Mouse (Mus musculus): Measurements from ENCODE around the gene Klhdc7a. TPM values are rescaled to one million over a fixed set of nuclear protein-coding genes. Genes with fewer than 3 reads are reported as not detected.

Gene Klhdc7a
- polyA plus RNA-seq (2014; fragmentation: Nextera tagmentation; extraction: Ambion mirVana), result 2.0 and 4.1 TPM in 2 replicates

GRCm38 (mm10) chr4:139967922-139968321 is at the start of gene Klhdc7a:
Klhdc7a (minus strand) TSS chr4:139968026.
- peaks cover 16% of the 10 kb centered on the region; the same call in 1 of the 2 replicates for H3K4me1 ChIP-seq (ENCODE audit: control insufficient read depth, insufficient read depth, low read length)
- peak within 1 kb of the TSS; percentile 34 for H3K4me2 ChIP-seq (replicated peaks; ENCODE audit: low read depth, low read length)
- 18% methylated on average over 4 of the region's 4 CpGs for WGBS
- peak within 1 kb of the TSS; percentile 89 for H3K27ac ChIP-seq (ENCODE audit: low read depth, low read length)
- H3K9me3 ChIP-seq (ENCODE audit: control insufficient read depth, low read length), result no peaks in the 10 kb centered on the region
- ATAC-seq (ENCODE audit: low FRiP score, low TSS enrichment), result peak; percentile 82
- peak within 1 kb of the TSS; percentile 12 for H3K4me3 ChIP-seq (ENCODE audit: low read length)
- no peaks in the 10 kb centered on the region for H3K27me3 ChIP-seq (ENCODE audit: control insufficient read depth, insufficient read depth, low read length)
- H3K36me3 ChIP-seq (ENCODE audit: control insufficient read depth, insufficient read depth, low read length), result no peaks in the 10 kb centered on the region
- H3K9ac ChIP-seq (ENCODE audit: low read depth, low read length), result peak within 1 kb of the TSS; percentile 23

- Histone ChIP-seq H3K4me3 (ENCODE audit: low read length) (no peak overlapping the region), H3K9me3 (ENCODE audit: control insufficient read depth, low read length) (no peaks in the 10 kb centered on the region), H3K9ac (ENCODE audit: low read depth, low read length) (no peak overlapping the region), H3K4me2 (replicated peaks; ENCODE audit: low read depth, low read length) (no peak overlapping the region), H3K36me3 (ENCODE audit: control insufficient read depth, insufficient read depth, low read length) (no peaks in the 10 kb centered on the region), H3K4me1 (ENCODE audit: control insufficient read depth, insufficient read depth, low read length) (no peaks in the 10 kb centered on the region), H3K27me3 (ENCODE audit: control insufficient read depth, insufficient read depth, low read length) (no peaks in the 10 kb centered on the region), H3K27ac (ENCODE audit: low read depth, low read length) (no peak overlapping the region)
- ATAC-seq (ENCODE audit: low FRiP score, low TSS enrichment), result no peak
- 26% methylated on average over 7 of the region's 7 CpGs for WGBS
Observed at GRCm38 (mm10) chr4:140015916-140016315, 48.1 kb upstream of the Klhdc7a start.

- H3K36me3 ChIP-seq (ENCODE audit: control insufficient read depth, insufficient read depth, low read length), result no peaks in the 10 kb centered on the region
- H3K9ac ChIP-seq (ENCODE audit: low read depth, low read length), result no peak overlapping the region
- no peak for ATAC-seq (ENCODE audit: low FRiP score, low TSS enrichment)
- H3K27me3 ChIP-seq (ENCODE audit: control insufficient read depth, insufficient read depth, low read length), result no peaks in the 10 kb centered on the region
- H3K4me2 ChIP-seq (replicated peaks; ENCODE audit: low read depth, low read length), result no peak overlapping the region
- H3K4me3 ChIP-seq (ENCODE audit: low read length), result no peak overlapping the region
- H3K4me1 ChIP-seq (ENCODE audit: control insufficient read depth, insufficient read depth, low read length), result no peaks in the 10 kb centered on the region
- no peaks in the 10 kb centered on the region for H3K9me3 ChIP-seq (ENCODE audit: control insufficient read depth, low read length)
- no peak overlapping the region for H3K27ac ChIP-seq (ENCODE audit: low read depth, low read length)
- WGBS, result 68% methylated on average over 11 of the region's 11 CpGs
Observed at GRCm38 (mm10) chr4:140010728-140011470, 43.1 kb upstream of the Klhdc7a start.

- no peak overlapping the region; the same call in 1 of the 2 replicates for H3K4me3 ChIP-seq (ENCODE audit: low read length)
- peak; percentile 56; the same call in 1 of the 2 replicates for ATAC-seq (ENCODE audit: low FRiP score, low TSS enrichment)
- peaks cover 22% of the 10 kb centered on the region; the same call in 1 of the 2 replicates for H3K27me3 ChIP-seq (ENCODE audit: control insufficient read depth, insufficient read depth, low read length)
- no peaks in the 10 kb centered on the region for H3K9me3 ChIP-seq (ENCODE audit: control insufficient read depth, low read length)
- 15% methylated on average over 5 of the region's 5 CpGs for WGBS
- H3K4me1 ChIP-seq (ENCODE audit: control insufficient read depth, insufficient read depth, low read length), result no peaks in the 10 kb centered on the region
- no peak overlapping the region for H3K27ac ChIP-seq (ENCODE audit: low read depth, low read length)
- no peak overlapping the region for H3K9ac ChIP-seq (ENCODE audit: low read depth, low read length)
- no peaks in the 10 kb centered on the region for H3K36me3 ChIP-seq (ENCODE audit: control insufficient read depth, insufficient read depth, low read length)
- peak overlapping the region; percentile 36 for H3K4me2 ChIP-seq (replicated peaks; ENCODE audit: low read depth, low read length)
Observed at GRCm38 (mm10) chr4:140004932-140005331, 37.1 kb upstream of the Klhdc7a start.

- Histone ChIP-seq H3K4me1 (ENCODE audit: control insufficient read depth, insufficient read depth, low read length) (no peaks in the 10 kb centered on the region), H3K27ac (ENCODE audit: low read depth, low read length) (no peak overlapping the region), H3K36me3 (ENCODE audit: control insufficient read depth, insufficient read depth, low read length) (no peaks in the 10 kb centered on the region), H3K4me3 (ENCODE audit: low read length) (peak overlapping the region; percentile 11; the same call in 1 of the 2 replicates), H3K4me2 (replicated peaks; ENCODE audit: low read depth, low read length) (peak overlapping the region; percentile 36), H3K9me3 (ENCODE audit: control insufficient read depth, low read length) (no peaks in the 10 kb centered on the region), H3K27me3 (ENCODE audit: control insufficient read depth, insufficient read depth, low read length) (peaks cover 22% of the 10 kb centered on the region; the same call in 1 of the 2 replicates), H3K9ac (ENCODE audit: low read depth, low read length) (no peak overlapping the region)
- WGBS, result 10% methylated on average over 12 of the region's 12 CpGs
- peak; percentile 76 for ATAC-seq (ENCODE audit: low FRiP score, low TSS enrichment)
Observed at GRCm38 (mm10) chr4:140004170-140004569, 36.3 kb upstream of the Klhdc7a start.

- Histone ChIP-seq H3K9ac (ENCODE audit: low read depth, low read length) (no peak overlapping the region), H3K27ac (ENCODE audit: low read depth, low read length) (no peak overlapping the region), H3K27me3 (ENCODE audit: control insufficient read depth, insufficient read depth, low read length) (peaks cover 22% of the 10 kb centered on the region; the same call in 1 of the 2 replicates), H3K36me3 (ENCODE audit: control insufficient read depth, insufficient read depth, low read length) (no peaks in the 10 kb centered on the region), H3K9me3 (ENCODE audit: control insufficient read depth, low read length) (no peaks in the 10 kb centered on the region), H3K4me1 (ENCODE audit: control insufficient read depth, insufficient read depth, low read length) (no peaks in the 10 kb centered on the region), H3K4me2 (replicated peaks; ENCODE audit: low read depth, low read length) (no peak overlapping the region), H3K4me3 (ENCODE audit: low read length) (no peak overlapping the region)
- ATAC-seq (ENCODE audit: low FRiP score, low TSS enrichment), result no peak
- 10% methylated on average over 12 of the region's 12 CpGs for WGBS
Observed at GRCm38 (mm10) chr4:140002069-140002468, 34.2 kb upstream of the Klhdc7a start.

- no peaks in the 10 kb centered on the region for H3K36me3 ChIP-seq (ENCODE audit: control insufficient read depth, insufficient read depth, low read length)
- 74% methylated on average over 5 of the region's 5 CpGs for WGBS
- H3K27me3 ChIP-seq (ENCODE audit: control insufficient read depth, insufficient read depth, low read length), result peaks cover 22% of the 10 kb centered on the region; the same call in 1 of the 2 replicates
- no peak overlapping the region for H3K9ac ChIP-seq (ENCODE audit: low read depth, low read length)
- H3K4me1 ChIP-seq (ENCODE audit: control insufficient read depth, insufficient read depth, low read length), result no peaks in the 10 kb centered on the region
- no peak overlapping the region for H3K4me2 ChIP-seq (replicated peaks; ENCODE audit: low read depth, low read length)
- H3K9me3 ChIP-seq (ENCODE audit: control insufficient read depth, low read length), result no peaks in the 10 kb centered on the region
- H3K4me3 ChIP-seq (ENCODE audit: low read length), result no peak overlapping the region
- ATAC-seq (ENCODE audit: low FRiP score, low TSS enrichment), result no peak
- H3K27ac ChIP-seq (ENCODE audit: low read depth, low read length), result no peak overlapping the region
Observed at GRCm38 (mm10) chr4:140000911-140001310, 33.1 kb upstream of the Klhdc7a start.

GRCm38 (mm10) chr4:139999033-139999432 is 31.2 kb upstream of the Klhdc7a start:
- H3K36me3 ChIP-seq (ENCODE audit: control insufficient read depth, insufficient read depth, low read length), result no peaks in the 10 kb centered on the region
- WGBS, result 42% methylated on average over 7 of the region's 7 CpGs
- H3K27me3 ChIP-seq (ENCODE audit: control insufficient read depth, insufficient read depth, low read length), result peaks cover 15% of the 10 kb centered on the region; the same call in 1 of the 2 replicates
- no peak overlapping the region for H3K27ac ChIP-seq (ENCODE audit: low read depth, low read length)
- no peaks in the 10 kb centered on the region for H3K4me1 ChIP-seq (ENCODE audit: control insufficient read depth, insufficient read depth, low read length)
- H3K9me3 ChIP-seq (ENCODE audit: control insufficient read depth, low read length), result no peaks in the 10 kb centered on the region
- no peak overlapping the region for H3K4me3 ChIP-seq (ENCODE audit: low read length)
- H3K4me2 ChIP-seq (replicated peaks; ENCODE audit: low read depth, low read length), result no peak overlapping the region
- H3K9ac ChIP-seq (ENCODE audit: low read depth, low read length), result no peak overlapping the region
- no peak for ATAC-seq (ENCODE audit: low FRiP score, low TSS enrichment)

GRCm38 (mm10) chr4:139995659-139996058 is 27.8 kb upstream of the Klhdc7a start:
- H3K4me1 ChIP-seq (ENCODE audit: control insufficient read depth, insufficient read depth, low read length), result no peaks in the 10 kb centered on the region
- no peak for ATAC-seq (ENCODE audit: low FRiP score, low TSS enrichment)
- no peaks in the 10 kb centered on the region for H3K36me3 ChIP-seq (ENCODE audit: control insufficient read depth, insufficient read depth, low read length)
- WGBS, result 58% methylated on average over 8 of the region's 8 CpGs
- no peak overlapping the region for H3K27ac ChIP-seq (ENCODE audit: low read depth, low read length)
- no peaks in the 10 kb centered on the region for H3K9me3 ChIP-seq (ENCODE audit: control insufficient read depth, low read length)
- no peak overlapping the region for H3K4me3 ChIP-seq (ENCODE audit: low read length)
- H3K27me3 ChIP-seq (ENCODE audit: control insufficient read depth, insufficient read depth, low read length), result no peaks in the 10 kb centered on the region; the same call in 1 of the 2 replicates
- H3K9ac ChIP-seq (ENCODE audit: low read depth, low read length), result no peak overlapping the region
- no peak overlapping the region for H3K4me2 ChIP-seq (replicated peaks; ENCODE audit: low read depth, low read length)
